Comparison of ENCODE assay signal across 10 mouse cellular contexts in genomic region chr19:6284502-6284901, GRCm38 (mm10). TPM values are rescaled to one million over a fixed set of nuclear protein-coding genes. Genes with fewer than 3 reads are reported as not detected.
DNase-seq lines count a peak whose midpoint lies in the region; ATAC-seq and TF ChIP-seq lines count a peak whose summit lies in the region.
"Had no signal": no experiment of that assay in that cellular context is flagged by ENCODE, and none has a peak within 500 bp of the region (broad histone marks: within the 10 kb centered on the region; RNA-seq: fewer than 3 reads in every experiment).

No protein-coding gene starts in this region.

- no peak for TF ChIP-seq CTCF in lung, embryonic 14.5 days (IDR thresholded peaks at IDR 0.05; ENCODE audit: low read depth)

- no peak overlapping the region for H3K4me2 ChIP-seq in lung, embryonic 14.5 days

- H3K27me3 ChIP-seq in lung, embryonic 14.5 days (ENCODE audit: insufficient read depth, low read length): no peaks in the 10 kb centered on the region
- H3K27me3 ChIP-seq in embryonic facial prominence, embryonic 10.5 days (replicated peaks; ENCODE audit: low read depth, poor library complexity, severe bottlenecking): no peaks in the 10 kb centered on the region

- no peaks in the 10 kb centered on the region for H3K9me3 ChIP-seq in lung, embryonic 14.5 days (ENCODE audit: low read depth, low read length)
- H3K9me3 ChIP-seq in embryonic facial prominence, embryonic 10.5 days: no peaks in the 10 kb centered on the region

- no peak for DNase-seq in lung, embryonic 14.5 days
- DNase-seq in lung, adult 18-20 months: no peak
- no peak for DNase-seq in embryonic facial prominence, embryonic 10.5 days (ENCODE audit: low spot score)
- peak; percentile 49 for DNase-seq in heart, postnatal 4 days
- DNase-seq in layer of hippocampus, adult 11-12 months (ENCODE audit: low spot score): no peak
- DNase-seq in layer of hippocampus, adult 9-10 months (ENCODE audit: low spot score): no peak
- DNase-seq: adrenal gland, postnatal 25 days had no signal

- ATAC-seq in lung, embryonic 14.5 days (ENCODE audit: insufficient read depth): no peak
- ATAC-seq in megakaryocyte-erythroid progenitor cell, adult 5-6 weeks (replicated peaks; ENCODE audit: low FRiP score, low TSS enrichment, poor library complexity, severe bottlenecking): peak; percentile 87
- no peak for ATAC-seq in granulocyte monocyte progenitor cell, adult 5-6 weeks (replicated peaks; ENCODE audit: poor library complexity, severe bottlenecking)
- ATAC-seq: inflammation-experienced regulatory T-cells, adult 6 months had no signal

- no peak overlapping the region for H3K4me3 ChIP-seq in lung, embryonic 14.5 days (ENCODE audit: low read depth, low read length)
- H3K4me3 ChIP-seq in embryonic facial prominence, embryonic 10.5 days: no peak overlapping the region

- H3K4me1 ChIP-seq in lung, embryonic 14.5 days (ENCODE audit: insufficient read depth): peaks cover 4% of the 10 kb centered on the region; the same call in 1 of the 2 replicates
- peaks cover 31% of the 10 kb centered on the region for H3K4me1 ChIP-seq in embryonic facial prominence, embryonic 10.5 days

- H3K36me3 ChIP-seq in lung, embryonic 14.5 days (ENCODE audit: insufficient read depth): peaks cover 83% of the 10 kb centered on the region
- peaks cover 98% of the 10 kb centered on the region for H3K36me3 ChIP-seq in embryonic facial prominence, embryonic 10.5 days (replicated peaks)

- WGBS in lung, embryonic 14.5 days: 67% methylated on average over 12 of the region's 12 CpGs
- 92% methylated on average over 12 of the region's 12 CpGs for WGBS in embryonic facial prominence, embryonic 10.5 days

- peak overlapping the region; percentile 58; the same call in 1 of the 2 replicates for H3K27ac ChIP-seq in lung, embryonic 14.5 days (ENCODE audit: low read depth)
- H3K27ac ChIP-seq in embryonic facial prominence, embryonic 10.5 days (replicated peaks): 0 out of 2 replicates have a peak overlapping the region, but pooled peaks have one; percentile 14

- H3K9ac ChIP-seq in lung, embryonic 14.5 days: no peak overlapping the region

RNA-seq across cellular contexts. Expression of gene Ehd1, which starts 8.0 kb away (rescaled TPM):
- 50.3 and 53.2 TPM in 2 replicates for polyA plus RNA-seq in lung, embryonic 14.5 days (2014; fragmentation: Nextera tagmentation; extraction: Ambion mirVana)
- polyA plus RNA-seq in embryonic facial prominence, embryonic 10.5 days (2016; fragmentation: Nextera tagmentation; extraction: Ambion mirVana): 81.8 and 83.5 TPM in 2 replicates
- 100 to 1,000 TPM in 1 of 2 experiments, 10 to 100 TPM in 1; 97.8 to 114 TPM for total RNA-seq in heart, postnatal 4 days (2021)
- 50.0 and 60.7 TPM in 2 replicates for total RNA-seq in megakaryocyte-erythroid progenitor cell, adult 5-6 weeks (2014; fragmentation: Nextera tagmentation)
- total RNA-seq in megakaryocyte-erythroid progenitor cell, adult 5-6 weeks (2017): 26.7 and 62.5 TPM in 2 replicates
- total RNA-seq in granulocyte monocyte progenitor cell, adult 5-6 weeks (2014; fragmentation: Nextera tagmentation): 20.4 and 20.6 TPM in 2 replicates
- total RNA-seq in granulocyte monocyte progenitor cell, adult 5-6 weeks (2017): 16.2 and 21.6 TPM in 2 replicates

RNA-seq across cellular contexts. Expression of gene Cdc42bpg, which starts 21.8 kb away (rescaled TPM):
- polyA plus RNA-seq in lung, embryonic 14.5 days (2014; fragmentation: Nextera tagmentation; extraction: Ambion mirVana): 0.82 and 1.2 TPM in 2 replicates
- 0.12 and 0.39 TPM in 2 replicates for polyA plus RNA-seq in embryonic facial prominence, embryonic 10.5 days (2016; fragmentation: Nextera tagmentation; extraction: Ambion mirVana)
- 1 to 10 TPM; 8.2 to 10.0 TPM for total RNA-seq in heart, postnatal 4 days (2021)
- 3.4 and 4.4 TPM in 2 replicates for total RNA-seq in megakaryocyte-erythroid progenitor cell, adult 5-6 weeks (2014; fragmentation: Nextera tagmentation)
- 3.1 and 3.7 TPM in 2 replicates for total RNA-seq in megakaryocyte-erythroid progenitor cell, adult 5-6 weeks (2017)
- 2.6 and 4.1 TPM in 2 replicates for total RNA-seq in granulocyte monocyte progenitor cell, adult 5-6 weeks (2014; fragmentation: Nextera tagmentation)
- total RNA-seq in granulocyte monocyte progenitor cell, adult 5-6 weeks (2017): 3.6 and 4.4 TPM in 2 replicates

RNA-seq across cellular contexts. Expression of gene Atg2a, which starts 43.0 kb away (rescaled TPM):
- polyA plus RNA-seq in lung, embryonic 14.5 days (2014; fragmentation: Nextera tagmentation; extraction: Ambion mirVana): 11.9 and 13.0 TPM in 2 replicates
- 12.5 and 13.6 TPM in 2 replicates for polyA plus RNA-seq in embryonic facial prominence, embryonic 10.5 days (2016; fragmentation: Nextera tagmentation; extraction: Ambion mirVana)
- total RNA-seq in heart, postnatal 4 days (2021): 10 to 100 TPM; 15.9 to 16.2 TPM
- total RNA-seq in megakaryocyte-erythroid progenitor cell, adult 5-6 weeks (2014; fragmentation: Nextera tagmentation): 22.6 and 30.2 TPM in 2 replicates
- 5.8 and 11.8 TPM in 2 replicates for total RNA-seq in megakaryocyte-erythroid progenitor cell, adult 5-6 weeks (2017)
- 18.3 and 30.9 TPM in 2 replicates for total RNA-seq in granulocyte monocyte progenitor cell, adult 5-6 weeks (2014; fragmentation: Nextera tagmentation)
- 5.5 and 8.3 TPM in 2 replicates for total RNA-seq in granulocyte monocyte progenitor cell, adult 5-6 weeks (2017)

RNA-seq across cellular contexts. Expression of gene Ppp2r5b, which starts 48.8 kb away (rescaled TPM):
- polyA plus RNA-seq in lung, embryonic 14.5 days (2014; fragmentation: Nextera tagmentation; extraction: Ambion mirVana): 16.4 and 19.3 TPM in 2 replicates
- polyA plus RNA-seq in embryonic facial prominence, embryonic 10.5 days (2016; fragmentation: Nextera tagmentation; extraction: Ambion mirVana): 25.5 and 26.3 TPM in 2 replicates
- 10 to 100 TPM; 30.1 to 30.2 TPM for total RNA-seq in heart, postnatal 4 days (2021)
- 10.9 and 24.0 TPM in 2 replicates for total RNA-seq in megakaryocyte-erythroid progenitor cell, adult 5-6 weeks (2014; fragmentation: Nextera tagmentation)
- total RNA-seq in megakaryocyte-erythroid progenitor cell, adult 5-6 weeks (2017): 8.6 and 10.3 TPM in 2 replicates
- 3.0 and 3.1 TPM in 2 replicates for total RNA-seq in granulocyte monocyte progenitor cell, adult 5-6 weeks (2014; fragmentation: Nextera tagmentation)
- total RNA-seq in granulocyte monocyte progenitor cell, adult 5-6 weeks (2017): 1.9 and 3.7 TPM in 2 replicates

RNA-seq across cellular contexts. Expression of gene Men1, which starts 50.3 kb away (rescaled TPM):
- polyA plus RNA-seq in lung, embryonic 14.5 days (2014; fragmentation: Nextera tagmentation; extraction: Ambion mirVana): 60.3 and 68.6 TPM in 2 replicates
- polyA plus RNA-seq in embryonic facial prominence, embryonic 10.5 days (2016; fragmentation: Nextera tagmentation; extraction: Ambion mirVana): 122 and 130 TPM in 2 replicates
- total RNA-seq in heart, postnatal 4 days (2021): 10 to 100 TPM; 16.6 to 18.5 TPM
- total RNA-seq in megakaryocyte-erythroid progenitor cell, adult 5-6 weeks (2014; fragmentation: Nextera tagmentation): 39.8 and 56.2 TPM in 2 replicates
- total RNA-seq in megakaryocyte-erythroid progenitor cell, adult 5-6 weeks (2017): 17.8 and 19.8 TPM in 2 replicates
- 37.7 and 54.2 TPM in 2 replicates for total RNA-seq in granulocyte monocyte progenitor cell, adult 5-6 weeks (2014; fragmentation: Nextera tagmentation)
- 30.5 and 33.4 TPM in 2 replicates for total RNA-seq in granulocyte monocyte progenitor cell, adult 5-6 weeks (2017)
